22 mouse cellular contexts compared by ENCODE assay signal in the genomic region with DNA sequence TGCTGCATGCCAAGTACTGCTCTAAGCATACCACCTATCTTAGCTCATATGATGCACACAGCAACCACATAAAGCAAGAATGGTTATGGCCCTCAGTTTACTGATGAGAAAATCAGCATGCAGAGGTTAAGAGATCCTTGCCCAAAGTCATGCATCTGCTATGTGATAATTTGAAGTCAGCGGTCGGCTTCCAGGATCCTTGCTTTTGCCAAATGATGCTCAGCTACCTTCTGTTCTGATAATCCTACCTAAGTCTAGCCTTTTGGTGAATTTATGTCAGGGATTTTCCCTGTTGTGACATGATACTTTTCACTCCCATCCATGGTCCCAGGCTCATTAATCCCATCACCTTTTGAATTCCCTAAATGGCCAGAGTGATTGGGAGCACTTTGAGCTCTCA.
"Had no signal": no experiment of that assay in that cellular context is flagged by ENCODE, and none has a peak within 500 bp of the region (broad histone marks: within the 10 kb centered on the region; RNA-seq: fewer than 3 reads in every experiment).

No protein-coding gene starts in this region.

- DNase-seq: kidney, postnatal 10 days; kidney, postnatal 36 days; left cerebral cortex, postnatal 4 days; liver, postnatal 0 days; lung, postnatal 10 days; lung, postnatal 36 days; retina, postnatal 1 day; right cerebral cortex, postnatal 25 days; spleen, adult 18-20 months; thymus, postnatal 25 days had no signal

- H3K27ac ChIP-seq: kidney, embryonic 15.5 days; limb, embryonic 12.5 days; limb, embryonic 15.5 days; liver, embryonic 14.5 days; lung, embryonic 15.5 days; midbrain, embryonic 10.5 days; midbrain, embryonic 13.5 days; neural tube, embryonic 13.5 days; stomach, embryonic 15.5 days had no signal

- ATAC-seq: liver, postnatal 0 days; midbrain, embryonic 13.5 days; midbrain, embryonic 16.5 days had no signal

- H3K4me3 ChIP-seq: kidney, embryonic 15.5 days; limb, embryonic 12.5 days; limb, embryonic 15.5 days; lung, embryonic 15.5 days; megakaryocyte, embryonic 14.5 days; midbrain, embryonic 10.5 days; midbrain, embryonic 13.5 days; myocyte; neural tube, embryonic 13.5 days; stomach, embryonic 15.5 days had no signal
